Mouse (Mus musculus) NIH3T3 (cell line): ENCODE data around the gene Themis2.
"Not testable (repeated sequence)": the region's sequence is repeated elsewhere in the genome, so short reads cannot be mapped to it uniquely, and the experiment has no call there.

Source experiments
- DNase-seq: peaks from one replicate; pipeline ENCODE4 v3.0.0-alpha.2; 2012; ENCODE audit warnings: low read depth

The Themis2 gene

DNA sequence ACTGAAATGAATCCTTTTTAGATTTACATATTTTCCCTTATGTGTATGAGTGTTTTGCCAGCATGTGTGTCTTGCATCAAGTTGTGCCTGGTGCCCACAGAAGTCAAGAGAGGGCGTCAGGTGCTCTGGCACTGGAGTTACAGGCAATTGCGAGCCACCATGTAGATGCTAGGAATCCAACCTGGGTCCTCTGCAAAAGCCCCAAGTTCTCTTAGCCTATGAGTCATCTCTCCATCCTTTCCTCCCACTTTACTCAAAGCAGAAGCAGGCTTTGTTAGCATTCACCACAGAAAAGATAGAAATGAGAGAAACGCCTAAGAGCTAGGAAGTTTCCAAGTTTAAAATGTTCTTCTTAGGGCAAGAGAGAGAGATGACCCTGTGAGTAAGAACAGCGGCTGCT is 3.7 kb upstream of the Themis2 start:
- DNase-seq = no peak

DNA sequence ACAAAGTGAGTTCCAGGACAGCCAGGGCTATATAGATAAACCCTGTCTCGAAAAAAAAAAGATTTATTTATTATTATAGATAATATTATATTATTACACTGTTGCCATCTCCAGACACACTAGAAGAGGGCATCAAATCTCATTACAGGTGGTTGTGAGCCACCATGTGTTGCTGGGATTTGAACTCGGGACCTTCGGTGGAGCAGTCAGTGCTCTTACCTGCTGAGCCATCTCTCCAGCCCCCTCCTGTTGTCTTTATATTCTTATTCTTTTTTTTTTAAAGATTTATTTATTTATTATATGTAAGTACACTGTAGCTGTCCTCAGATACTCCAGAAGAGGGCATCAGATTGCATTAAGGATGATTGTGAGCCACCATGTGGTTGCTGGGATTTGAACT is 2.5 kb upstream of the Themis2 start:
- DNase-seq = not testable (repeated sequence)

DNA sequence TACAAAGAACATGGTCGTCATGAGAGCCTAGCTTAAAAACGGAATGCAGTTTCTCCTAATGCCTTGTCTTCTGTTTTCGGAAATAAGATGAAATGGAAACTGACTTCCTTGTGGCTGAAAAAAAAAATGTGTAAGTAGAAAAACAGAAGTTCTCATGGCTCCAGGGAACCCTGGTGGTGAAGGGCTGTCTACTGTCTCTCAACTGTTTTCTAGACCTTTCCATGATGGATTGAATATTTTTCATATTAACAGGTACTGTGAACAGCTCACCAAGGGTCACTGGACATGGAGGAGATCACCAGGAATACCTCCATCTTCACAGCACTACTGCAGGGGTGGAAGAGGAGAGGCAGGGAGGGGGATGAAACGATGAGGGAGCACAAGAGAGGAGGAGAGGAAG is 1.8 kb upstream of the Themis2 start:
- no peak for DNase-seq

DNA sequence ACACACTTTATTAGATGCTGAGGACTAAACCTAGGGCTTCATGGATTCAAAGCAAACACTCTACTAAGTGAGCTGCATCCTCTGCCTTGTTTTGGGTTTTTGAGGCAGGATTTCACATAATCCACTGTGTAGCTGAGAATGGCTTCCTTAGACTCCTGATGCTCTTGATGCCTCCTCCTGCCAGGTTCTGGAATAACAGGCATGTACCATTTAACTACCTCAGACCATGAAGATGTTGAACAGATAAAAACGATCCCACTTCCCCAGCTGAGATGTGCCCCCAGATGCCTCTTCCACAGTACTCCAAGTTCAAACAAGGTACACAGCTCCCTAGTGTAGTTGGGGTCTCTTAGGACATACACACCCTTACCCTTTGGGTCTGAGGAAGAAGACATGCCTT is 1.3 kb upstream of the Themis2 start:
- DNase-seq = no peak

DNA sequence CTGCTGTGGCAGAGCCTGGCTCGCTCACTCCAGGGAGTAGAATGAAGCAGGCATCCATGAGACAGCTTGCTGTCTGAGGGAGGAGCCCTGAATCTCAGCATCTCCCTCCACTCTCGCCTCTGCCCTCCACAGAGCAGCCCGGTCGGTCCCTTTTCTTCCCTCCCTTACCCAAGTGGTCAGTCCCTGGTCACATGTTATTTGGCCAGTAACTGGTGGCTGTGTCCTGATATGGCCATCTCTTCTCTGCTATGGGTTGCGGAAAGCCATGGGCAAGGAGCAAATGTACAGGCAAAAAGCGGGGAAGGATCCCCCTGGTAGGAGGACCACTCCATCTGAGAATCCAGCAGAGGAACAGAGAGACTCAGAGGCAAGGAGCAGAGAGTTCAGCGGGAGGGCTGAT is 1.0 kb downstream of the Themis2 start:
- no peak for DNase-seq

DNA sequence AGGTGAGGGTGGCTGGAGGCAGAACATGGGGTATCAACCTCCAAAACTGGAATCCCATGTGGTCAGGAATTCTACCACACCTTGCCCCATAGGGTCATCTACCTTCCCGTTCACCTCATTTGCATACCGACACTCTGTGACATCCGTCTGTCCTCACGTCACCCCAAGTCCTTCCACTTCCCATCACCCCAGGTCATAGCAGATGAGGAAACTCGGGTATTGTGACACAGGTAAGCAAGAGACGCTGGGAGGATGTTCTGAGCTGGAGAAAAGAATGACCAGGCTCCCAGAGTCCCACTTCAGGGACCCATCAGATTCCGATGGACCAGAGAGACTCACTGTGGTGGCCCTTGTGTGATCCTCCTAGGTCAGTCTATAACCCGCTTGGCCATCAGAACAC is 1.4 kb downstream of the Themis2 start:
- no peak for DNase-seq

DNA sequence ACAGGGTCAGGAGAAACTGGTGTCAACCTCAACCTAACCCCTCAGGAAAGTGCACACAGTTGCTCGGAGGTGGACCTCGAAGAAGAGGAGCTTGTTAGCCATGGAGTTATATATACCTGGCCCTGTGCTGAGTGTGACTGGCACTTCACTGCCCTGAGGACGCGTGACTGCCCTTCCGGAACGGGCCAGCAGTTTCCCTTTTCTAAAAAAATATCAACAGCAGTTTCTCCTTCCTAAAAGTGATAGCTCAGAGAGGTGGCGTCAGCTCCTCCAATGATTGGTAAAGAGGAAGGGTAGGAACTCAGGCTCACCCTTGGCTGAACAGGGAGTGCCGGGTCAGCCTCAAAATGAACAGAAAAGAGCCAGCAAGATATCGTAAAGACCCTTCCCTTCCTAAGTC is 2.2 kb downstream of the Themis2 start:
- DNase-seq = no peak

DNA sequence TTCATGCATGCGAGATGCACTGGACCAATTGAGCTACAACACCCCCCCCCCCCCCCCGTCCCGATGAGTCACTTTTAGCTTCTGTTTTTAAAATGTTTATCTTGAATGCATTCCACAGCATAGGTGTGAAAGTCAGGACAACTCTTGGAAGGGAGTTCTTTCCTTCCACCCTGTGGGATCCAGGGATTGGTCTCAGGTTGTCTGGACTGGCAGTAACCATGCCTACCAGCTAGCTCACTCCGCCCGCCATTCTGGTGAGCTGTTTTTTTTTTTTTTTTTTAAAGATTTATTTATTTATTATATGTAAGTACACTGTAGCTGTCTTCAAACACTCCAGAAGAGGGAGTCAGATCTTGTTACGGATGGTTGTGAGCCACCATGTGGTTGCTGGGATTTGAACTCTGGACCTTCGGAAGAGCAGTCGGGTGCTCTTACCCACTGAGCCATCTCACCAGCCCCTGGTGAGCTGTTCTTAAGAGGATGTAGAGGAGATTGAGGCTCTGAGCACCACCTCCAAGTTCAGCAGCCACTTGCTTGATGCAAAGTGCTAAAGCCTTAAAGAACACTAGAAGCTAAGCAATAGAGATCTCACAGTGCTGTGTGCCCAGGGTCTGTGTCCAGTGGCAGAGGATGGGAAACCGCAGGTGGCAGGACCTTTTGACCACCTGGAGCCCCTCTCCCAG is 2.7 kb downstream of the Themis2 start:
- not testable (repeated sequence) for DNase-seq

DNA sequence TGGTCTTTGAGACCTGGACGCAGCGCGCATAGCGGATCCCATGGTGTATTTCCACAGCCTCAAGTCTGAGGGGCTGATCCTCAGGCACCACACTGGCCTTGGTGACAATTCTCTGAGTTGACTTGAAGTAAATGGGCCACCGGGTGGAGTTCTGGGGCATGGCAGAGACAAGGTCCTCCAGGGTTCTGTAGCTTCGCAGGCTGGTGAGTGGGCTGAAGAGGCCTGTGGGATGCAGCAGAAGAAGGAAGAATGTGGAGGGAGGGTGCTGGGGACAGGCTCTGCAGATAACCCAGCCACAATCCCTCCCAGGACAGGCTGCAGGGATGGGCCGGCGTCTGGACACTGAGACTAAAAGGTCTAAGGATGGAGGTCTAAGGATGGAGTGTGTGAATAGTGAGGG is 6.5 kb downstream of the Themis2 start:
- no peak for DNase-seq

DNA sequence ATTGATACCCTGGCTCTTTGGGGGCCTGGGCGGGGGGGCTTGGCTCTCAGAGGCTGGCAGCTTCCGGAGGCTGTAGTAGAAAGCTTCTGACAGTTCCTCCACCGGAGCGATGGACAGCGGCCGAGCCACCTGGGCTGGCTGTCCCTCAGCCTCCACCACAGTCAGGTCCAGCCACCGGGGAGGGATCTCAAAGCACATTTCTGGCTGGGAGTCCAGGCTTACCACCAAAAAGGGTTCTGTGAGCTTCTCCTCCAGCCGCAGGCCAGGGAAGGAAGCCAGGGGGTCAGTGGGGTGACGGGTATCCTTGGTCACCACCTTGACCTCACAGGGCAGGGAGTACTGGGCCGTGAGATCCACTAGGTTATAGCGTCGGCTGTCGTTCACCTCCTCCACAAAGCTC is 11.0 kb downstream of the Themis2 start:
- no peak for DNase-seq

DNA sequence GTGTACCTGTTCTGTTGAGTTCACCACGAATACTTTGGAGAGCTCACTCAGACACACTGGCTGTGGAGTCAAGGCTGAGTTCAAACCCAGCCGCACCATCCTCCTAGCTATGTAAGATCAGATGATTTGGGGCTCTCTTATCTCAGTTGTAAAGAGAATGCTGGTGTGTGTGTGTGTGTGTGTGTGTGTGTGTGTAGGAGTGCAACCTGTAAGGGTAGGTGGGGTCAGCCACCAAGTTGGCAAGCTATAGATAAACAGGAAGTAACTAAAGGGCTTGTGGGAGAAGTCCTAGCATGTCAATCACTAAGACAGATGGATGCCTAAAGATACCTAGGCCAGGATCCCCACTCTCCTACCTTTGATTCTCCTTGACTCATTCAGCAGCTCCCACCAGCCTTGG is 12.5 kb downstream of the Themis2 start:
- no peak for DNase-seq

DNA sequence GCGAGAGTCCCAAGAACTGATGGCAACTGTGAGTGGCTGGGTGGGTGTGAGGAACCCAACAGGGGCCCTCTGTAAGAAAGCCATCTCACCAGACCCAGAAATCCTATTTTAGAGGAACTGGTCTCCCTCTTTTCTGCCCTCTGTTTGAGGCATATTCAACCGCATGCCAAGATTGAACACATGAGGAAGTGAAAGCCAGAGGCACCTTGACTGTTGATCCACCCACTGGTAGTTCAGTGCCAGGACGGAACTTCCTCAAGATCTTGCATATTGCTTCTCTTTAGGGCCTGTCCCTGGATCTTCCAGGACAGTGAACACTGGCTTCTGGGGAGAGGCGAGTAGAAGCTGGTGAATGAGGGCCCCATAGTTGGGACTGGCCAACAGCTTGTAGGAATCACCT is 15.9 kb downstream of the Themis2 start:
- no peak for DNase-seq

DNA sequence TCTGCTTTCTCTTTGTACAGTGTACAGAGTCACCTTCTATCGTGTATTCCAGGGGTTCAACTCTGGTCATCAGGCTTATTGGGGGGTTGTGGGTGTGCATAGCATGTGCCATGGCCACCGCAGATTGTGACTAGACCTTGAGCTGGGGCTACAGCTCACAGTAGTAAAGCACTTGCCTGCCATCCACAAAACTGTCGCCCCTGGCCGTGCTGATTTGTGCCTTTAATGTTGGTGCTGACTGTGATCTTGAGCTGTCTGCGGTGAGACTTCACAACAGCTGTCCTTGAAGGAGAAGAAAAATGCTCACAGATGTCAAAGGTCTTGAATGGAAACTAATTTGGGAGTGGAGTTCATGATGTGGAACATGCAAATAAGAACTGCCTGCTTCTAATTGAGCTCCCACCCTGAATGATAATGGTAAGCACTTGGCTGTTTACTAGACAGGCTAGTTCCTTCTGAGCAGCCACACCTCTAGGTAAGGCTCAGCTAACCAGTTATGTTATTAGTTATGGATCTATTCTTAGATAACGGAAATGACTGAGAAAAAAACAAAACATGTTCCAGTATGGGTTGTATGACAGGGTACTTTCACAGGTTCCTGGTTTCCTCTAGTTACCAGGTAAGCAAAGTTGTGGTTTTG is 17.5 kb downstream of the Themis2 start:
- no peak for DNase-seq

DNA sequence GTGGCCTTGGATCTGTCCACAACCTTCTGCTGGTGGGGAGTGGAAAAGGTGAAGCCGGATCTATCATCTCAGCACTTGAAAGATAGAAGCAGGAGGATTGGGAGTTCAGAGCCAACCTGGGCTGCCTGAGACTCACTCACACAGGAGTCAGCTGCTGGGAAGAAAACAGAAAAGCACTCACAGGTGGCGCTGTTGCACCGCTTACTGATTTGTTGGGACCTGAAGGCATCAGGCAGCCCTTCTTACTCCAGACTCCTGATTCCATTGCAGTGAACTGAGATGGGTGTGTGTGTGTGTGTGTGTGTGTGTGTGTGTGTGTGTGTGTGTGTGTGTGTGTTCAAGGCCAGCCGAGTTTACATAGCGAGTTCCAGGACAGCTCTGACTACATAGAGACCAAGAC is 19.4 kb downstream of the Themis2 start:
- peak; percentile 77 for DNase-seq

DNA sequence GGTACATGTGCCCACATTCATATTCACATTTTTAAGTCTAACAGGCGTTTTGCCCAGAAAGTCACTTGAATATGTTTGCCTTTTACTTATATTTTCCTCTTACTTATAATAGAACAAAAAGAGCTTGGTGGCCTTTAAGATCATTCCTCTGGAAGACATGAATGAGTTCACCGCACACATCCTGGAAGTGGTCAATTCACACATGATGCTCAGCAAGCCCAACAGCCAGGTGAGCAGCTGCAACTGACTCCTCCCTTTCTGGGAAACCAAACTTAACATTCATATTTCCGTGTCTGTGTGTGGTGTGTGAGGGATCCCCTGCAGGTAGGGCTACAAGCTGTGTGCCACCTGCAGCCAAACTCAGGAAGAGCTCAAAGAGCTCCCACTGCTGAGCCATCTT is 21.3 kb downstream of the Themis2 start:
- DNase-seq = no peak

DNA sequence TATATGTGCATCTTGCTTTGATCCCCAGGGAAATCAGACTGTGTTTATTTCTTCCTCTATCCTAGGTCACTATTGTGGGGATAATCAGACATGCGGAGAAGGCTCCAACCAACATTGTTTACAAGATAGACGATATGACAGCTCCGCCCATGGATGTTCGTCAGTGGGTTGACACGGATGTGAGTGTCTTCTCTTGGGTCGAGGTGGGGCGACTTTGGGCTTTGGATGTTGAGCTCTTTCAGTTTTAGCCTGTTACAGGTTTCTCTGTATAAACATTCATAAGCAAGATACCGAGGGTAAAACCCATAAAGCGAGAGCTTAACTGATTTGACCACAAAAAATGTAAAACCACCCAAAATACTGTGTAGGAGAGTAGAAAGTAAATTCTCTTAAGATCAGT is 24.4 kb downstream of the Themis2 start:
- DNase-seq = no peak

DNA sequence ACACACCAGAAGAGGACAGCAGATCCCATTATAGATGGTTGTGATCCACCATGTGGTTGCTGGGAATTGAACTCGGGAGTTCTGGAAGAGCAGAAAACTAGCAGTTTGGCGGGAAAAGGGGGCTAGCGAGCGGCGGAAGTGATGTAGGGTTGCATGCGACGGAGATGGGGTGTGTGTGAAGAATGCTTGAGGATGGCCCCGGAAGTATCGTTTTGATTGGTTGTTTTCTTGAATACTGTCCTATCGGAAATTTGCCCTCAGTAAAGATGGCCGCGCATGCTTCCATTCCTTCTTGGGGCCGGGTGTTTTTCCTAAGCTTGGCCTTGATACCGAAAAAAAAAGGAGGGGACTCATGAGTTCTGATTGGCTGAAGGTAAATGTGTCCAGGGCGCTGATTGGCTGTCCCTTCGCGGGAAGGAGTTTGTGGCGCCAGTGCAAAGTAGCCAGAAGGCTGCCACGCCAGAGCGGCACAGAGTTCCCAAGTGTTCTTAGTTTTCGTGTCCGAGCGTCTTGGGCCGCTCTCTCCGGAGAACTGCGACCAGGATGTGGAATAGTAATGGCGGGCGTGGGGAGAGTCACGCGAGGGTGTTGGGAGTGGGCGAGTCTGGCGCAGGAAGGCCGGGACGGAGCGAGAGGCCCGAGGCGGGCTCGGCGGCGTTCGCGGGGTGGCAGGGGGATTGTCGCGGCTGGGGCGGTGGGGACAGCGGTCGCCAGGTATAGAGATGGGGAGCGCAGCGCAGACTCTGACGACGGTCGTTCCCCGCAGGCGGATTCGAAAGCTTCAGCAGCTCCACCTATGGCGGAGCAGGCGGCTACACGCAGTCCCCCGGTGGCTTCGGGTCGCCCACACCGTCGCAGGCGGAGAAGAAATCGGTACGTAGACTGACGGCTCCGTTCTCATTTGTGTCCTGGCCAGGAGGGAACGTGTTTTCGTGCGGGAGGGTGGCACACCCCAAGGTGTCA is 28.0 kb downstream of the Themis2 start, which contains the start of gene Rpa2:
Gene Rpa2, plus strand, starts transcription at position 419 of the 963 bp plus-strand sequence.
- peak; percentile 99 for DNase-seq

DNA sequence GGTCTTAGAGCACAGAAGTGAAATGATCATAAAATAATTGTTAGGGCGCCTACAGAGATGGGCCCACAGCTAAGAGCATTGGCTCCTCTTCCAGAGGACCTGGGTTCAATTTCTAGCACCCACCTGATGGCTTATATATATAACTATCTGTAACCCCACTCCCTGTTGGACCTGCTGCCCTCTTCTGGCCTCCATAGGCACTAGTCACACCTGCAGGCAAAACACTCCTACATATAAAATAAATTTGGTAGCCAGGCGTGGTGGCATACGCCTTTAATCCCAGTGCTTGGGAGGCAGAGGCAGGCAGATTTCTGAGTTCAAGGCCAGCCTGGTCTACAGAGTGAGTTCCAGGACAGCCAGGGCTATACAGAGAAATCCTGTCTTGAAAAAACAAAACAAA is 33.1 kb downstream of the Themis2 start:
- DNase-seq = not testable (repeated sequence)

DNA sequence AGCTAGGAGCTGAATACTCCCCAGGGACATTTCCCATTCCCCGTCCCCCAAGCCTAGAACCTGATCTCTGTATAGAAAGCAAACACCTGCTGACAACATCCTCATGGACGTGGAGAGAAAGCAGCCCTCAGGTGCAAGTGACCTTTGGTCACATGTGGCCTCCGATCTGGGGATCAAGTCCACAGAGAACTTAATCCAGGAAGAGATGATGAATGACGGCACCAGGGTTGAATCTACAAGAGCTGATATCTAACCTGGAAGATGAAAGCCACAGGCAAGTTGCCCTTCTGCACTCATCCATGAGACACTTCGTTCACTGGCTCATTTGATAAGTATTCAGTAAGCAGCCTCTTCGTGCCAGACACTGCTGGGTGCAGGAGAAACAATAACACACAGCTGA is 33.6 kb downstream of the Themis2 start:
- DNase-seq = no peak

DNA sequence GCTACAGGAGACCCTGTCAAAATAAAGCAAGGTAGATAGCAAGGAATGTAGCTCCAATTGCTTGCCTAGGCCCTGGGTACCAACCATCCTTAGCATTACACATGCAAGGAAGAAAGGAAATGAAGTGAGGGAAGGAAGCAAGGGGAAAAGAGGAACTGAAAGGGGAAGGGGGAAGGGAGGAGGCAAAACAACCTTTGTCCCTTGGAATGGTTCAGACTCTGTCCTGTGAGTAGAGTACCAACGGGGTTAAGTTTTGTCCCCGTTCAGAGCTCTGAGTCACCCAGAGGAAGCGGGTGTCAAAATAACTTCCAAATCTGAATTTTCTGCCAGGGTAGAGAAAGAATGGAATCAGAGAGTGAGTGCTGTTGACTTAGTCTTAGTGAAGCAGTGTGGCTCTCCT is 35.9 kb downstream of the Themis2 start:
- no peak for DNase-seq

DNA sequence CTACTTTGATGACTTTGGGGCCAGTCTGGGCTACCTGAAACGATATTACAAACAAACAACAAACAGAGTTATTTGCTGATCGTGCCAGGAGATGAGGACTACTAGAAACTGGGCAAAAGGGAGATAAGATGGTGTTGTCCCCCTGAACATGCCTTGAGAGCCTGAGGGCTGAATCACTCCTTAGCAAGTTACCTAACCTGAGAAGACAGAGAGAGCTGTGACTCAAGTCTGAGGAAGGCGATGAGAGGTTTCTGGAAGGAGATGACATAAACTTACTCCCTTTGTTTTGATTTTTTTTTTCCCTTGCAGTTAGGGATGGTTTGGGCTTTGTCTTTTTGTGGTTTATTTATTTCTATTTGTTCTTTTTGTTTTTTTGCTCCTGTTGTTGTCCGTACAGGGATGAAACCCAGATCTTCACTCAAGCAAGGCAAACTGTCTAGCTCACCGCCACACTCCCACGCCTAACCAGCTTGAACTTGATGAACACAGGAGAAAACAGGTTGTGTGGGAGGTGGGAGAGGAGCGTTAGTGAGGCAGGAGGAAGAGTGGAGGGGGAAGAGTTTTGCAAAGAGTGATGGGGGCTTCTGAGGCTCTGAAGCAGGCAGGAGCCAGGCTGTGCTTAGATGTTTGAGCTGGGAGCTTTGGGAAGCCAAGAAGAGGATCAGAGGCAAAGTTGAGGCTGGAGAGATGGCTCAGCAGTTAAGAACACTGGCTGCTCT is 38.4 kb downstream of the Themis2 start:
- DNase-seq = peak; percentile 62

DNA sequence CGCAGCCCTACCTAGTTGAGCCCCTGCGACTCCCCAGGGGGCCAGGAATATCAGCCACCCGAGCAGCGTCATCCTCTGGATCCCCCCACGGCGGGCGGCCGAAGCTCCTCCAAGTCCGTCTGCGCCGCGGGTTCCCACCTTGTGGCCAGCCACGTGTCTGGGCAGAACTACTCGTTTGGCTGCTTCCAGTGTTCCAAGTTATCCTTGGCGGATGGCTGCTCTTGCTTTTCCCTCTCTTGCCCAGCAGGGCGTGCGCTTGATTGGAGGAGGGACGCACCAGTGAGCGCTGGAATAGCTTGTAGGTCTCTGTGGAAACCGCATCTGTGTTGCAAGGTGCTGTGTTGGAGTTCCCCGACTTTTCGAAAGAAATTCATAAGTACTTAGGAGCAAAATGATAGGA is 39.2 kb downstream of the Themis2 start, which contains the start of gene Smpdl3b:
Gene Smpdl3b, minus strand, starts transcription at position 279 of the 400 bp plus-strand sequence.
- peak; percentile 32 for DNase-seq
